Mouse (Mus musculus): ENCODE data around the gene Zdhhc16. TPM values are rescaled to one million over a fixed set of nuclear protein-coding genes. Genes with fewer than 3 reads are reported as not detected.

Gene Zdhhc16
- polyA plus RNA-seq, 1 experiment from 2014 or later, result 79.5 TPM

GRCm38 (mm10) chr19:41920412-41921067 is 12.7 kb upstream of the Zdhhc16 start:
- WGBS, result 82% methylated on average over 5 of the region's 5 CpGs
- no peak for ATAC-seq (ENCODE audit: low FRiP score)
- Histone ChIP-seq H3K27ac (no peak overlapping the region), H3K27me3 (no peaks in the 10 kb centered on the region), H3K4me1 (no peaks in the 10 kb centered on the region), H3K4me3 (replicated peaks) (no peak overlapping the region), H3K9ac (no peak overlapping the region), H3K4me2 (no peak overlapping the region), H3K9me3 (no peaks in the 10 kb centered on the region), H3K36me3 (replicated peaks) (peaks cover 73% of the 10 kb centered on the region)

- 0 out of 2 replicates have a peak, but pooled peaks have one; percentile 30 for ATAC-seq (ENCODE audit: low FRiP score)
Observed at GRCm38 (mm10) chr19:41932686-41933085, 594 bp upstream of the Zdhhc16 start.

GRCm38 (mm10) chr19:41934124-41934523 is 844 bp downstream of the Zdhhc16 start:
- peak overlapping the region; percentile 64 for H3K4me2 ChIP-seq
- no peak for ATAC-seq (ENCODE audit: low FRiP score)
- H3K27me3 ChIP-seq, result no peaks in the 10 kb centered on the region
- H3K4me1 ChIP-seq, result peaks cover 19% of the 10 kb centered on the region
- H3K9me3 ChIP-seq, result no peaks in the 10 kb centered on the region
- peak overlapping the region; percentile 80 for H3K4me3 ChIP-seq (replicated peaks)
- H3K36me3 ChIP-seq (replicated peaks), result peaks cover 32% of the 10 kb centered on the region
- WGBS, result 44% methylated on average over 6 of the region's 6 CpGs
- H3K9ac ChIP-seq, result peak overlapping the region; percentile 72
- no peak overlapping the region; the same call in 1 of the 2 replicates for H3K27ac ChIP-seq

More at GRCm38 (mm10) chr19:41932686-41933085, 594 bp upstream of the Zdhhc16 start:
- Histone ChIP-seq H3K4me2 (peak overlapping the region; percentile 92), H3K9me3 (no peaks in the 10 kb centered on the region), H3K4me1 (peaks cover 19% of the 10 kb centered on the region), H3K9ac (peak overlapping the region; percentile 72), H3K27me3 (no peaks in the 10 kb centered on the region), H3K4me3 (replicated peaks) (peak overlapping the region; percentile 80), H3K36me3 (replicated peaks) (peaks cover 35% of the 10 kb centered on the region), H3K27ac (peak overlapping the region; percentile 5; the same call in 1 of the 2 replicates)
- WGBS, result under 1% methylated on average over 28 of the region's 28 CpGs

GRCm38 (mm10) chr19:41935921-41936320 is 2.6 kb downstream of the Zdhhc16 start:
- no peak overlapping the region for H3K9ac ChIP-seq
- no peak overlapping the region for H3K27ac ChIP-seq
- H3K9me3 ChIP-seq, result no peaks in the 10 kb centered on the region
- H3K27me3 ChIP-seq, result no peaks in the 10 kb centered on the region
- no peak for ATAC-seq (ENCODE audit: low FRiP score)
- H3K36me3 ChIP-seq (replicated peaks), result peaks cover 40% of the 10 kb centered on the region
- no peak overlapping the region for H3K4me2 ChIP-seq
- H3K4me3 ChIP-seq (replicated peaks), result no peak overlapping the region
- H3K4me1 ChIP-seq, result peaks cover 19% of the 10 kb centered on the region
- 100% methylated on average over 1 of the region's 1 CpGs for WGBS

DNA sequence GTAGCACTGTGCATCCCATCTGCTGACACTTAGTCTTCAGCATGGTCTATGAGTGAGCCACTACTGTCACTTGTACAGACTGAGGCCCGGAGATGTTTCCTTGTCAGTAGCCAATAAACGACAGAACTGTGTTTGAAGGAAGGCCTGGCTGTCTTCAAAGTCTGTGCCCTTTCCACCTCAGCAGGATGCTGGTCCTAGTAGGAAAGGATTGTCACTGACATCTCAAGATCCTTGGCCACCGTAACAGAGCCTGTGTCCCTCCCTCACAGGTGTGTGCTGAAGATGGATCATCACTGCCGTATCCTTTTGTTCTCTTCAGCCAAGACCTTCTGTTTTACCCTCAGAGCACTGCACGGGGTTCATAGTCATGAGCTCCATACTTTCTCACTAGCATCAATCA is 5.3 kb downstream of the Zdhhc16 start:
- Histone ChIP-seq H3K27me3 (no peaks in the 10 kb centered on the region), H3K4me2 (no peak overlapping the region), H3K9ac (no peak overlapping the region), H3K36me3 (replicated peaks) (peaks cover 62% of the 10 kb centered on the region), H3K27ac (no peak overlapping the region), H3K4me3 (replicated peaks) (no peak overlapping the region), H3K4me1 (peaks cover 9% of the 10 kb centered on the region), H3K9me3 (no peaks in the 10 kb centered on the region)
- ATAC-seq (ENCODE audit: low FRiP score), result no peak
- WGBS, result 85% methylated on average over 5 of the region's 5 CpGs

- no peak overlapping the region for H3K9ac ChIP-seq
- no peak overlapping the region for H3K4me3 ChIP-seq (replicated peaks)
- no peaks in the 10 kb centered on the region for H3K9me3 ChIP-seq
- WGBS, result 93% methylated on average over 7 of the region's 7 CpGs
- no peak for ATAC-seq (ENCODE audit: low FRiP score)
- H3K36me3 ChIP-seq (replicated peaks), result peaks cover 95% of the 10 kb centered on the region
- no peaks in the 10 kb centered on the region for H3K4me1 ChIP-seq
- no peak overlapping the region for H3K27ac ChIP-seq
- H3K4me2 ChIP-seq, result no peak overlapping the region
- H3K27me3 ChIP-seq, result no peaks in the 10 kb centered on the region
Observed at GRCm38 (mm10) chr19:41943841-41944240, 10.6 kb downstream of the Zdhhc16 start.

- no peak for ATAC-seq (ENCODE audit: low FRiP score)
- no peaks in the 10 kb centered on the region for H3K4me1 ChIP-seq
- H3K4me3 ChIP-seq (replicated peaks), result no peak overlapping the region
- WGBS, result 86% methylated on average over 4 of the region's 4 CpGs
- H3K36me3 ChIP-seq (replicated peaks), result peaks cover 95% of the 10 kb centered on the region
- H3K9ac ChIP-seq, result no peak overlapping the region
- H3K9me3 ChIP-seq, result no peaks in the 10 kb centered on the region
- H3K27ac ChIP-seq, result no peak overlapping the region
- no peaks in the 10 kb centered on the region for H3K27me3 ChIP-seq
- no peak overlapping the region for H3K4me2 ChIP-seq
Observed at GRCm38 (mm10) chr19:41952287-41952686, 19.0 kb downstream of the Zdhhc16 start.

DNA sequence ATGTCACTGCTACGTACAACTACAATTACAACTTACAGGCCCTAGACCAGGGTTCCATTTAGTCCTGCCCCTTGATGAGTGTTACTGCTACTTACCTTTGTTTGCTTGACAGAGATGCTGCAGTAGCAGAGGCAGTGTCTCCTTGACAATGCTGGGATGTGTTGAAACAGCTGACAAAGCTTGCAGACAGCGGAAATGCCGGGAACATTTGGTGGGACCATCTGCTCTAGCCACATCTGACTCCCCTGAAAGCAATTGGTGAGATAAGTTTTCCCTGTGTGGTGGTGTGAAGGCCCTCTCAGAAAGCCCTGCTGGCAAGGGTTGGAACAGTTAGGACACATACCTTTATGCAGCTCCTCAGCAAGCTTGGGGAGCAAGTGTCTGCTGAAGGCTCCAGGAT is 20.3 kb downstream of the Zdhhc16 start:
- no peak overlapping the region for H3K9ac ChIP-seq
- H3K9me3 ChIP-seq, result no peaks in the 10 kb centered on the region
- no peak overlapping the region for H3K4me3 ChIP-seq (replicated peaks)
- 94% methylated on average over 3 of the region's 3 CpGs for WGBS
- no peaks in the 10 kb centered on the region for H3K4me1 ChIP-seq
- H3K4me2 ChIP-seq, result no peak overlapping the region
- peaks cover 91% of the 10 kb centered on the region for H3K36me3 ChIP-seq (replicated peaks)
- ATAC-seq (ENCODE audit: low FRiP score), result no peak
- H3K27me3 ChIP-seq, result no peaks in the 10 kb centered on the region
- H3K27ac ChIP-seq, result no peak overlapping the region

DNA sequence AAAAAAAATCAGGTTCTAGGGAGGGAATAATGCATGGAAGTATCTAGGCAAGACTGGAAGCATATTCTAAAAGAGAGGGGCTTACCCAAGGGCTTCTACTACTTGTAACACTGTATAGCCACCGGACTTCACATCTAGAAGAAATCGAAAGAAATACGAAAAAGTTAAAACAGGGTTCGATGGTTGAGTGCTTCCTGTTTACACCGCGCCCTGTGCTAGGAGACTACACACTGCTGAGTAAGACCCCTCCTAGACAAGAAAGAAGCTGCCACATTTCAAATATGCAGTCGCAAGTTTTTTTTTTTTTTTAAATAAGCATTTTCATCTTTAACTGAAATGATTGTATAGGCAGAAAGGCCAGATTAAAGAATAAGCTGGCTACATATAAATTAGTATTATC is 36.3 kb downstream of the Zdhhc16 start:
- Histone ChIP-seq H3K36me3 (replicated peaks) (peaks cover 41% of the 10 kb centered on the region), H3K27me3 (no peaks in the 10 kb centered on the region), H3K4me2 (no peak overlapping the region), H3K4me3 (replicated peaks) (no peak overlapping the region), H3K9me3 (no peaks in the 10 kb centered on the region), H3K9ac (no peak overlapping the region), H3K4me1 (peaks cover 7% of the 10 kb centered on the region), H3K27ac (no peak overlapping the region)
- no peak for ATAC-seq (ENCODE audit: low FRiP score)
- 97% methylated on average over 7 of the region's 7 CpGs for WGBS

GRCm38 (mm10) chr19:41973891-41974794 is 40.9 kb downstream of the Zdhhc16 start:
- no peaks in the 10 kb centered on the region for H3K27me3 ChIP-seq
- H3K9me3 ChIP-seq, result no peaks in the 10 kb centered on the region
- H3K4me1 ChIP-seq, result peaks cover 13% of the 10 kb centered on the region
- H3K9ac ChIP-seq, result no peak overlapping the region
- H3K4me3 ChIP-seq (replicated peaks), result no peak overlapping the region
- 0 out of 2 replicates have a peak, but pooled peaks cover 4% of the 10 kb centered on the region for H3K36me3 ChIP-seq (replicated peaks)
- H3K27ac ChIP-seq, result peak overlapping the region; percentile 25; the same call in 1 of the 2 replicates
- 60% methylated on average over 13 of the region's 13 CpGs for WGBS
- no peak for ATAC-seq (ENCODE audit: low FRiP score)
- H3K4me2 ChIP-seq, result no peak overlapping the region

DNA sequence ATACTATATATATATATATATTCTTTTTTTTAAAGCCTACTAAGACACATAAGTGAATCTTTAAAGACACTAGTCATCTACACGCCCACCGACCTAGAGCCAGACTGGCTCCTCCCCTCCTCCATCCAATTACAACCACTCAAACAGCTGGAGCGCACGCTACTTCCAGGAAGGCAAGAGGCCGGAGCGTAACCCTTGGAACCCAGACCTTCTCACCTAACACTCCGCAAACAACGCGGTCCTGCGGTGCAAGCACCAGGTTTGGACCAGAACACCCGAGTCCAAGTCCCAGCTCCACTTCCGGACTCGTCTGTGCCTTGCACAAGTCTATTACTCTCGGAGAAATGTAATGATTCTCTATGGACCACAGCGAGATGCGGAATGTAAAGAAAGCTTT is 47.1 kb downstream of the Zdhhc16 start:
- WGBS, result under 1% methylated on average over 16 of the region's 16 CpGs
- H3K9me3 ChIP-seq, result no peaks in the 10 kb centered on the region
- H3K27ac ChIP-seq, result peak overlapping the region; percentile 82
- peak; percentile 2; the same call in 1 of the 2 replicates for ATAC-seq (ENCODE audit: low FRiP score)
- peak overlapping the region; percentile 100 for H3K4me2 ChIP-seq
- peaks cover 24% of the 10 kb centered on the region for H3K4me1 ChIP-seq
- H3K36me3 ChIP-seq (replicated peaks), result no peaks in the 10 kb centered on the region
- peaks cover 22% of the 10 kb centered on the region for H3K27me3 ChIP-seq
- H3K9ac ChIP-seq, result peak overlapping the region; percentile 69
- H3K4me3 ChIP-seq (replicated peaks), result peak overlapping the region; percentile 70

DNA sequence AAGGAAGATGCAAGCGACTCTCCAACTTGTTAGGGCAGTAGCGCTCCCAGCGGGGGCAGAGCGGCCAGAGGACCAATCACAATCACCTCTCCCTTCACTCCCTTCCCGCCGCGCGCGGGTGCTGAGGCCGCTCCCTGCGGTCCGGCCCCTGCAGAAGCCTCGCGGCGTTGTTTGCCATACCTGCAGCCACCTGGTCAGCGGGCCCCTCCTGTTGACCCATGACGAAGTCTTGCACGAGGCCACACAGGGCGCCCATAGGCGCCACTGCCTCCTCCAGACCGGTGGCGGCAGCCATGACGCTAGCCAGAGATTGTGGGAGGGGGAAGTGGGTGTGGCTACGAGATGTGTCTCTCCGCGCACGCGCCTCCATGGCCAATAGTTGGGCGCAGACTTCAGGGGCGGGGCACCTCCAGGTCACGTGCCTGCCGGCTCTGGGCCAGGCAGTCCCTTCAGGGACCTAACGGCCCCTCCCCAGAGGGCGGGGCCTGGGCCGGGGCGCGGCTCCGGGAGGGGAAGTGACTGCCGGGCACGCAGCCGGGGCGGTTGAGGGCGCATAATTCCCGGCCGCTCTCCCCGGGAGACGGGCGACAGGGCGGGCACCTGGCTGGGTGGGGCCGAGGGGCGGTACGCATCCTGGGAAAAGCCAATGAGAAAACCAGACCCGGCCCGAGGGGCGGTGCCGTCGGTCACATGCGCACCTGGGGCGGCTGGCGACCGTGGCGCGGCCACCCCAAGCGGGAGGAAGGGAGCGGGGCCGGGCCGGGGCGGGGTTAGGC is 47.7 kb downstream of the Zdhhc16 start, which contains the start of gene Mms19:
Mms19 (minus strand) TSS at position 339 of the 776 bp plus-strand sequence.
- Histone ChIP-seq H3K4me2 (peak within 1 kb of the TSS; percentile 100), H3K4me3 (replicated peaks) (peak within 1 kb of the TSS; percentile 70), H3K4me1 (peaks cover 24% of the 10 kb centered on the region), H3K27ac (peak within 1 kb of the TSS; percentile 82), H3K27me3 (peaks cover 22% of the 10 kb centered on the region), H3K36me3 (replicated peaks) (no peaks in the 10 kb centered on the region), H3K9ac (peak within 1 kb of the TSS; percentile 76), H3K9me3 (no peaks in the 10 kb centered on the region)
- WGBS, result under 1% methylated on average over 64 of the region's 68 CpGs
- peak; percentile 98 for ATAC-seq (ENCODE audit: low FRiP score)

All from forebrain, embryonic 12.5 days (tissue).